Mouse (Mus musculus) gonadal fat pad, adult 2 months (tissue): Measurements from ENCODE around the gene Man2a2. TPM values are rescaled to one million over a fixed set of nuclear protein-coding genes. Genes with fewer than 3 reads are reported as not detected.

Experiments used
- DNase-seq: peaks from one replicate; pipeline ENCODE4 v3.0.0-alpha.2; 2012; ENCODE audit warnings: low read depth
- polyA plus RNA-seq: library from polyadenylated mRNA; depleted of rRNA; stranded (reverse); fragments of >200 nt; gene quantifications from 2 replicates; pipeline ENCODE4 v1.2.3, GENCODE M21; 2012; rRNA removed

The Man2a2 gene
- polyA plus RNA-seq: 77.8 and 113 TPM in 2 replicates

DNA sequence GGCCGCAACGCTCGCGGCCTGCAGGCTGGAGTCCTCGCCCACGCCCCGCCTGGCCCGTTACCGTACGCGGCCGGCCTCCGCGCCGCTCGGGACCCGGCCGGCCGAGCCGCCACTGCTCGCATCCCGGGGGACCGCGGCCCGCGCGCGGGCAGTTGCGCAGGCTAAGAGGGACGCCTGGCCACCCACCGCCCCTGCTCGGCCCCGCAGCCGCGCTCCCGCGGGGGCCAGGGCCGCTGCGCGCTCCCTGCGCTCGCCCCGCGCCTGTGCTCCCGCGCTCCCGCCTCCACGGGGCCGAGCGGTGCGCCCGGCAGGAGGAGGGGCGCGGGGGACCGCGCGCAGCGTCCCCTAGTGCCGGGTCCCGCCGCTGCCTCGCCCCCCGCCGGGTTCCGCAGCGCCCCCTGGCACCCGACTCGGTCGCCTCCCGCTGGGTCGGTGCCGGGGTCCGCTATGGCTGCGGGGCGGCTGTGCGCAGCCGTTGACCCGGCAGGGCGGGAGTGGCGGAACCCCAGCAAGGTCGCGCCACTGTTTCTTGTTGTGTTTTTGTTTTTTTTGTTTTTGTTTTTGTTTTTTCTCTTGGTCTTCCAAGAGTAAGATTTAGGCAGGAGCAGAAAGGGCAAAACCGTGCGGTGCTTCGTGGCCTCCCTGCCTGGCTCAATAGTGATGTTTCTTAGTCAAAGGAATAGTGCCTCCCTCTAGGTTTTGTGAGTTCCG lies at the start of gene Man2a2:
Man2a2 (minus strand) TSS at position 335 of the 711 bp plus-strand sequence.
- no peak for DNase-seq

GRCm38 (mm10) chr7:80420586-80420985 lies 49.4 kb upstream of the Man2a2 start:
- no peak for DNase-seq

- DNase-seq: no peak
Measured at GRCm38 (mm10) chr7:80419278-80419677, 48.1 kb upstream of the Man2a2 start.

DNA sequence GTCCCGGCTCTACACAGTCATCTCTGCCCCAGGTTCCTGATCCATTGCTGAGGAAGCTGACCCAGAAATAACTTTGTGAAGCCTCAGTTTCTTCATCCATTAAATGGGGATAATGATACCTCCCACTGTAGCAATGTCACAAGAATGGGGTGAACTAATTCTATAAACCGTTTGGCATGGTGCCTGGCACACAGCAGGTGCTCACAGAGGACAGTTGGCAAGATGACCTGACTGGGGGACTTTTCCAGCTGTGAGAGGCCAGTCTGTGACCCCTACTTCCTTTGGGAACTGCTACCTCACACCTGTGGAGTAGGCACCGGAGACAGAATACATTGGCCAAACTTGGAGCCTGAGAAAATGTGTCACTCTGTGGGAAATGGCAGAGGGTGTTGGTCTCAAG lies 46.9 kb upstream of the Man2a2 start:
- no peak for DNase-seq

- DNase-seq: no peak
Measured at GRCm38 (mm10) chr7:80417601-80418000, 46.4 kb upstream of the Man2a2 start.

GRCm38 (mm10) chr7:80416969-80417368 lies 45.8 kb upstream of the Man2a2 start:
- DNase-seq: no peak

- no peak for DNase-seq
Measured at GRCm38 (mm10) chr7:80414303-80414855, 43.2 kb upstream of the Man2a2 start.

- no peak for DNase-seq
Measured at GRCm38 (mm10) chr7:80413512-80414302, 42.5 kb upstream of the Man2a2 start.

- no peak for DNase-seq
Measured at GRCm38 (mm10) chr7:80412781-80413180, 41.6 kb upstream of the Man2a2 start.

- DNase-seq: no peak
Measured at GRCm38 (mm10) chr7:80412279-80412678, 41.1 kb upstream of the Man2a2 start.

DNA sequence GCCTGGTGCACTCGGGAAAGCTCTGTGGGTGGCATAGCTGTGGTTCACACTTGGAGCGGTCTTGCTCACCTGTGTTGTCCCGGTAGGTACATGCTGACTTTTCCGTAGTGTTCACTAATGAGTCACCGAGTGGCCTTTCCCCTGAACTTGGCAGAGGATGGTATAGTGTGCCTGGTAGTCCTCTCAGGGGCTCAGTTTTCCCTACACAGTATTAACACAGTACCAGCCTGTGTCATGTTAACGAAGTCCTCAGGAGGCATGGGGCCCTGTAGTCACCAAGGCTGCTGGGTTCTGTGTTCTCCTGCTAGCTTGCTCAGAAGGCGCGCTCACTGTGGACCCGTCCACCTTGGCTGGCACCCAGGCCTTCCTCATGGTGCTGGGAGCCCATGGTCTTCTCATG lies 39.2 kb upstream of the Man2a2 start:
- no peak for DNase-seq

DNA sequence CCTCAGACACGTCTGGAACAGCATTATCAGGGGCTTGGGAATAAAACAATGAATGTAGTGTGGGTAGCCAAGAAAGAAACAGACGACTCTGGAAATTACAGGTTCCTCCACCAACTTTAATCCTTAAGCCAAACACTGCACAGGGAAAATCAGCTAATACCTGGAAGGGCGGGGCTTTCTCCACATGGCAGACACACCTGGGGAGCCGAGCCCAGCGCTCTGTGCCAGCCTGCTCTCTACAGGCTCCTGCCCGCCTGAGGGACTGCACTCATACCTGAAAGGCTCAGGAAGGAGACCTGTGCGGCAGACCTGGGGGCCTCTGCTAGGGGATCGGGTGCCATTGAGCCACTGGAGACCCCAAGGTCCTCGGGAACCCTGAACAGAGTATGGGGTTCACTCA lies 36.5 kb upstream of the Man2a2 start:
- DNase-seq: no peak

DNA sequence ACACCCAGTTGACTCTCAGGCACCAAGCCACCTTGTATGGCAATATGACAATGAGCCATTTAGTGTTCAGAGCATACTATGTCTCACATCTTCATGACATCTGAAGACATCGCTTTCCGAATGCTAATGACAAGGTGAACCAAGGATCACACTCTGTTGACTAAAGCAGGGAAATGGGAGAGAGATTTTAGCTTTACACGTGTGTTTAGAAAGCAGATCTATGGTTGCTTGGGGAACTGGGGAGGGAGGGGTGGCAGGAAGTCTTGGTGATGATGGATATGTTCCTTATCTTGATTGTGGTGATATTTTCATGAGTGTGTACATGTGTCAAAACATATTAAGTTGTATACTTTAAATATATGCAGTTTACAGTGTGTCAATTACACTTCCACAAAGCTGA lies 35.0 kb upstream of the Man2a2 start:
- no peak for DNase-seq

- DNase-seq: no peak
Measured at GRCm38 (mm10) chr7:80405188-80405695, 34.1 kb upstream of the Man2a2 start, which contains the start of gene Furin. Furin (minus strand) TSS chr7:80405436.

DNA sequence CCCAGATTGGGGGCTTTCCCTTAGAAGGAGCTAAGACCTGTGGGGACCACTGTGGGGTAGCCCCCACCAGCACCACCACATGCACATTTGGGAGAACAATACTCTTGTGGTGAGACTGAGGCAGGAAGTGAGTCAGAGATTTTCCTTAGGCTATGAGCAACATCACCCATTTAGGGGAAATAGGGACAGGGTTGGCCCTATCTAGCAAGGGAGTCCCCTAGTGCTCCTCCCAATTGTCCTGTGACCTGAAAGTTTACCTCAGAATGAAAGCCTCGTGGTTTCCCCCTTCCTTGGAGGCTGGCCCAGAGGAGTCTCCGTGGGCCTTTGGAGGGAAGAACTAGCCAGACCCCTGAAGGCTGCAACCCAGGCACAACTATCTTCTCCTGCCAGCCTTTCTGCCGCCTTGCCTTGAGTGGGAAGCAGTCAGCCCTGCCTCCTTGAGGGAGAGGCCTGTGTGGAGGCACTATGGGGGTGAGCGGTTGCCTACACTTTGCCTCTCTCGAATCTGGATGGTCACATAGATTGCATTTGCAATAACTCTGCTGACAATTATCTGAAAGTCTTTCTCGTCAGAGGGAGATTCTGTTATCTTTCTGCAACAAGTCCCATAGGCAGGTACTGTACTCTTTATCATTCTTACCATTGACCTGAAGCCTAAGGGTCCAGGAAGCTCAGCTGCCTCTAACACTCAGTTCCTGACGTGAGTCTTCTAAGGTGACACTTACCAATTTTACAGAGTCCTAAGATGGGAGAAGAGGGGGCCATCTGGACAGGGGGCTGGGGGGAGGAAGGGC lies 33.1 kb upstream of the Man2a2 start:
- no peak for DNase-seq

- DNase-seq: no peak
Measured at GRCm38 (mm10) chr7:80403551-80403950, 32.4 kb upstream of the Man2a2 start.

DNA sequence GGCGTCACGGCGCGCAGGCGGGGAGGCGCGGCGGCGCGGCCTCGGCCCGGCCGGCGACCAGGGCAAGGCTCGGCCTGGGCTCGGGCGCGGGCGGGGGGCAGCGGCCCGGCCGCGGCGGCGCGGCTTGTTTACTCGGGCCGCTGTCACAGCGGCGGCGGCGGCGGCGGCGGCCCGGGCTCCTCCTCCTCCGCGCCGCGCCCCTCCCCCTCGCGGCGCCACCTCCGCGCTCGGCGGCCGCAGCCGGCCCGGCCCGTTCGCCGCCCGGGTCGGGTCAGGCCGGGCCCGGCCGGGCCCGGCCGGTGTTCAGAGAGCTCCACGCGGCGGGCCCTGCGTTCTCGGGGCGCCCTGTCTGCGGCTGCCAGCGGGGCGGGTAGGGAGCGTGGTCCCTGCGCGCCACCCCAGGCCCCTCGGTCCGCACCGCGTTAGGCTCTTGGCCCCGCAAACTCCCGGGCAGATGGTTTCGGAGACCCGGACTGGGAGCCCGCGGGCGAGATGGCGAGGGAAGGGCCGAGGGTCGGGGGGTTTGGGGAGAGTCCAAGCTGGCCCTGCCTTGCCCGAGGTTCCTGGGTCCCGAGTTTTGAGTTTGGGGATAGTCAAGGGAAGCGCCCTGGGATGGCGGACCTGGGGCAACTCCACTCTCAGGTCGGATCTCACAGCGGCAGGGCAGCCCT lies 31.6 kb upstream of the Man2a2 start:
- no peak for DNase-seq

DNA sequence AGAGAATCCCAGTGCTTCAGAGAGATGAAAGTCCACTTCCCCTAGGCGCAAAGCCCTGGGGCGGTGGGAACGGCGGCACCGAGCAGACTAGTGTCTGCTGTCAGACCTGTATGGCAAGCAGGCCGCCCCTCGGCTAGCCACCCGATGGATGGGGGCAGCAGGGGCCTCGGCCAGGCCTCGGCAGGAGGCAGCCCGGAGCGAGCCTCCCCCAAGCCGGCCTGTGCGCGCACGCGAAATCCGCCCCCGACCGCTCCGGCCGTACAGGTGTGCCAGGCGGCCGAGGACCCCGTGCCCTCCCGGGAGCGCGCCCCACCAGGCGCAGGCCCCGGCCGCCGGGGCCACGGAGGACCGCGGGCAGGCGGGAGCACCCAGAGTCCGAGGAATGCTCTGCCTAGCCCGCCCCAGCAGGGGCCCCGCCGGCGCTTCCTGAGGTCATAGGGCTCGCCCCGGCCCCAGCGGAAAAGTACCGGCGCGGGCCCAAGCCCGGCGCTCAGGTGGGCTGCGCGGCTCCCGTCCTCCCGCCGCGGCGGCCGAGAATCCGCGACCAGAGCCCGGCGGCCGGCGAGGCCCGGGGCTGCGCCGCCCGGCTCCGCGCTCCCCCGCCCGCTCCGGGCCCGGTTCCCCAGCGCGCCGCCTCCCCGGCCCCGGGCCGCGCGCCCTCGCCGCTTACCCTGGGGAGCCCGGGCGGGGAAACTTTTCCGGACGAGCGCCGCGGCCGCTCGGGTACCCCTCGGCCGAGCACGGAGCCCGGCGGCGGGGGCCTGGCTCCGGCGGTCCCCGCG lies 30.9 kb upstream of the Man2a2 start:
- DNase-seq: no peak

DNA sequence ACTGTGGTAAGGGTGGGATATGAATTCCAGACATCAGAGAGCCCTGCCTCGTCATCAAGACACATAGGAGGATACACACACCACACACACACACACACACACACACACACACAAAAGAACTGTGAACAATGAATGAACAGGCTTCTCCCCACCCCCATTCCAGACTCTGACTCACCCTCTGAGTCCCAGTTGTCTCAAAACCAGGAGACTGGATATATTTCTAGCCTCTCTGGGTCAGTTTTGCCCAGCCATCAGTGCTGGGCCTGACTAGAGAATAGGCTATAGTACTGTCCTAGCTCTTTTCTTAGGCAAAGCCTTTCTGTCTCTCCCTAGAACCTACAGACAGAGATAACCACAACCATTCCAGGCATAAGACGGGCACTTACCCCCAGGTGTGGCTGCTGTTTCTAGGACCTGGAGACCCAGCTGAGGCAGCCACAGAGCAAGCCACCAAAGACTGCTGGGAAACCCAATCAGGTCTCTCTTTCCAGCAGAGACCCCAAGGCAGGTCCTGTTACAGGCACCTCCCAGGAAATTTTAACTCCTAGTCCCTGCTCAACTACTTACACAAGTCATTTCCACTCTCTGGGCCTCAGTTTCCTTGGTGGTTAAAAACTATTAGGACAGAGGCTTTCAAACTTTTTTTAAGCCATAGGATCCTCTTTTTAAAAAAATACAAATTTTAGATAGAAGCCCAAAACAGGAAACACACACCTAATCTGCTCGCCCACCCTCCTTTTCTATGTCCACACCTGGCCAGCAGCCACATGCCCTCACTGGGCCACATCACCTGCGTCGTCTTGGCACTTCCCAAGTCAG lies 30.1 kb upstream of the Man2a2 start:
- no peak for DNase-seq

DNA sequence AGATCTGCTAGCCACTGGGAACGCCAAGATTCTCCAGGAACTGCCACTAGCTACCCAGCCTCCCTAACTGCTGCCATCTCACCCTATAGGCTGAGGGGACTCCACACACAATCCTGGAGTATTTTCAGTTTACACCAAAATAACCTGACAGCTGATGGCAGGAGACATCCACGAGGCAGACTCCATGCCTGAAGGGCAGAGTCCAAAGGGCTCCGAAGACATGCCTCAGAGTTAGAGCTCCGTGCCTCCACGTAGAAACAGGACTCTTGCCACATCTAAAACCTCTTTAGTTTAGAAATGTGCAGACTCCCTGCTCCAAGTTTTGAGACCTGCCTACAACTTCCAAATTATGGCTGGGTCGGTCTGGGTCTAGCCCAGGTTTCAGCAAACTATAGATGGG lies 29.4 kb upstream of the Man2a2 start:
- no peak for DNase-seq
